Mouse (Mus musculus): Measurements from ENCODE around the gene Stab1. TPM values are rescaled to one million over a fixed set of nuclear protein-coding genes. Genes with fewer than 3 reads are reported as not detected.

Gene Stab1
- polyA plus RNA-seq, 1 experiment from 2014 or later: 23.6 TPM

GRCm38 (mm10) chr14:31169508-31169907 lies 1.1 kb upstream of the Stab1 start:
- peaks cover 32% of the 10 kb centered on the region for H3K36me3 ChIP-seq (replicated peaks; ENCODE audit: control insufficient read depth, insufficient read depth, low read depth, low read length)
- no peaks in the 10 kb centered on the region for H3K4me1 ChIP-seq (ENCODE audit: control insufficient read depth, insufficient read depth, low read length)
- WGBS: 91% methylated on average over 6 of the region's 6 CpGs
- no peaks in the 10 kb centered on the region for H3K27me3 ChIP-seq (ENCODE audit: control insufficient read depth, insufficient read depth, low read length)
- DNase-seq (ENCODE audit: low spot score) (no peak), ATAC-seq (replicated peaks; ENCODE audit: insufficient number of reproducible peaks, low FRiP score, low TSS enrichment, low read depth) (no peak)
- no peaks in the 10 kb centered on the region for H3K9me3 ChIP-seq (replicated peaks; ENCODE audit: control insufficient read depth, low read length)
- H3K9ac ChIP-seq (replicated peaks; ENCODE audit: low read length): no peak overlapping the region
- no peak overlapping the region for H3K4me3 ChIP-seq (ENCODE audit: low read depth, low read length)
- no peak overlapping the region for H3K4me2 ChIP-seq (ENCODE audit: low read depth, low read length)
- H3K27ac ChIP-seq (replicated peaks; ENCODE audit: low read depth, low read length): no peak overlapping the region

GRCm38 (mm10) chr14:31166827-31167226 lies 1.6 kb downstream of the Stab1 start:
- H3K27me3 ChIP-seq (ENCODE audit: control insufficient read depth, insufficient read depth, low read length): no peaks in the 10 kb centered on the region
- no peak overlapping the region for H3K4me2 ChIP-seq (ENCODE audit: low read depth, low read length)
- no peaks in the 10 kb centered on the region for H3K4me1 ChIP-seq (ENCODE audit: control insufficient read depth, insufficient read depth, low read length)
- DNase-seq (ENCODE audit: low spot score): no peak
- no peaks in the 10 kb centered on the region for H3K9me3 ChIP-seq (replicated peaks; ENCODE audit: control insufficient read depth, low read length)
- no peak overlapping the region for H3K27ac ChIP-seq (replicated peaks; ENCODE audit: low read depth, low read length)
- ATAC-seq (replicated peaks; ENCODE audit: insufficient number of reproducible peaks, low FRiP score, low TSS enrichment, low read depth): no peak
- peaks cover 10% of the 10 kb centered on the region for H3K36me3 ChIP-seq (replicated peaks; ENCODE audit: control insufficient read depth, insufficient read depth, low read depth, low read length)
- H3K4me3 ChIP-seq (ENCODE audit: low read depth, low read length): no peak overlapping the region
- 67% methylated on average over 9 of the region's 9 CpGs for WGBS
- no peak overlapping the region for H3K9ac ChIP-seq (replicated peaks; ENCODE audit: low read length)

GRCm38 (mm10) chr14:31165991-31166630 lies 2.3 kb downstream of the Stab1 start:
- ATAC-seq (replicated peaks; ENCODE audit: insufficient number of reproducible peaks, low FRiP score, low TSS enrichment, low read depth): no peak
- H3K9ac ChIP-seq (replicated peaks; ENCODE audit: low read length): no peak overlapping the region
- H3K27ac ChIP-seq (replicated peaks; ENCODE audit: low read depth, low read length): no peak overlapping the region
- no peaks in the 10 kb centered on the region for H3K9me3 ChIP-seq (replicated peaks; ENCODE audit: control insufficient read depth, low read length)
- DNase-seq (ENCODE audit: low spot score): no peak
- H3K27me3 ChIP-seq (ENCODE audit: control insufficient read depth, insufficient read depth, low read length): no peaks in the 10 kb centered on the region
- 75% methylated on average over 10 of the region's 10 CpGs for WGBS
- H3K4me1 ChIP-seq (ENCODE audit: control insufficient read depth, insufficient read depth, low read length): no peaks in the 10 kb centered on the region
- H3K4me2 ChIP-seq (ENCODE audit: low read depth, low read length): no peak overlapping the region
- peaks cover 4% of the 10 kb centered on the region; the same call in 1 of the 2 replicates for H3K36me3 ChIP-seq (replicated peaks; ENCODE audit: control insufficient read depth, insufficient read depth, low read depth, low read length)
- H3K4me3 ChIP-seq (ENCODE audit: low read depth, low read length): no peak overlapping the region

GRCm38 (mm10) chr14:31165458-31165857 lies 3.0 kb downstream of the Stab1 start:
- no peaks in the 10 kb centered on the region for H3K9me3 ChIP-seq (replicated peaks; ENCODE audit: control insufficient read depth, low read length)
- H3K4me2 ChIP-seq (ENCODE audit: low read depth, low read length): no peak overlapping the region
- no peak overlapping the region for H3K27ac ChIP-seq (replicated peaks; ENCODE audit: low read depth, low read length)
- H3K9ac ChIP-seq (replicated peaks; ENCODE audit: low read length): no peak overlapping the region
- 66% methylated on average over 7 of the region's 7 CpGs for WGBS
- no peaks in the 10 kb centered on the region for H3K27me3 ChIP-seq (ENCODE audit: control insufficient read depth, insufficient read depth, low read length)
- no peak overlapping the region for H3K4me3 ChIP-seq (ENCODE audit: low read depth, low read length)
- DNase-seq (ENCODE audit: low spot score) (no peak), ATAC-seq (replicated peaks; ENCODE audit: insufficient number of reproducible peaks, low FRiP score, low TSS enrichment, low read depth) (no peak)
- no peaks in the 10 kb centered on the region for H3K4me1 ChIP-seq (ENCODE audit: control insufficient read depth, insufficient read depth, low read length)
- no peaks in the 10 kb centered on the region for H3K36me3 ChIP-seq (replicated peaks; ENCODE audit: control insufficient read depth, insufficient read depth, low read depth, low read length)

- no peak overlapping the region for H3K4me3 ChIP-seq (ENCODE audit: low read depth, low read length)
- no peak overlapping the region for H3K9ac ChIP-seq (replicated peaks; ENCODE audit: low read length)
- 62% methylated on average over 2 of the region's 2 CpGs for WGBS
These were observed 3.4 kb downstream of the Stab1 start for GRCm38 (mm10) chr14:31165010-31165409.

GRCm38 (mm10) chr14:31164067-31164466 lies 4.4 kb downstream of the Stab1 start:
- ATAC-seq (replicated peaks; ENCODE audit: insufficient number of reproducible peaks, low FRiP score, low TSS enrichment, low read depth): no peak
- 82% methylated on average over 8 of the region's 8 CpGs for WGBS

More at GRCm38 (mm10) chr14:31165010-31165409, 3.4 kb downstream of the Stab1 start:
- Histone ChIP-seq H3K27me3 (ENCODE audit: control insufficient read depth, insufficient read depth, low read length) (no peaks in the 10 kb centered on the region), H3K9me3 (replicated peaks; ENCODE audit: control insufficient read depth, low read length) (no peaks in the 10 kb centered on the region), H3K27ac (replicated peaks; ENCODE audit: low read depth, low read length) (no peak overlapping the region), H3K36me3 (replicated peaks; ENCODE audit: control insufficient read depth, insufficient read depth, low read depth, low read length) (no peaks in the 10 kb centered on the region), H3K4me2 (ENCODE audit: low read depth, low read length) (no peak overlapping the region), H3K4me1 (ENCODE audit: control insufficient read depth, insufficient read depth, low read length) (no peaks in the 10 kb centered on the region)
- DNase-seq (ENCODE audit: low spot score) (no peak), ATAC-seq (replicated peaks; ENCODE audit: insufficient number of reproducible peaks, low FRiP score, low TSS enrichment, low read depth) (no peak)

GRCm38 (mm10) chr14:31161638-31162037 lies 6.8 kb downstream of the Stab1 start:
- no peak overlapping the region for H3K4me3 ChIP-seq (ENCODE audit: low read depth, low read length)
- DNase-seq (ENCODE audit: low spot score): no peak

More at GRCm38 (mm10) chr14:31164067-31164466, 4.4 kb downstream of the Stab1 start:
- Histone ChIP-seq H3K9ac (replicated peaks; ENCODE audit: low read length) (no peak overlapping the region), H3K4me2 (ENCODE audit: low read depth, low read length) (no peak overlapping the region), H3K9me3 (replicated peaks; ENCODE audit: control insufficient read depth, low read length) (no peaks in the 10 kb centered on the region), H3K4me3 (ENCODE audit: low read depth, low read length) (no peak overlapping the region), H3K4me1 (ENCODE audit: control insufficient read depth, insufficient read depth, low read length) (no peaks in the 10 kb centered on the region), H3K36me3 (replicated peaks; ENCODE audit: control insufficient read depth, insufficient read depth, low read depth, low read length) (no peaks in the 10 kb centered on the region), H3K27ac (replicated peaks; ENCODE audit: low read depth, low read length) (no peak overlapping the region), H3K27me3 (ENCODE audit: control insufficient read depth, insufficient read depth, low read length) (no peaks in the 10 kb centered on the region)
- no peak for DNase-seq (ENCODE audit: low spot score)

GRCm38 (mm10) chr14:31161191-31161590 lies 7.2 kb downstream of the Stab1 start:
- ATAC-seq (replicated peaks; ENCODE audit: insufficient number of reproducible peaks, low FRiP score, low TSS enrichment, low read depth) (no peak), DNase-seq (ENCODE audit: low spot score) (no peak)
- no peak overlapping the region for H3K27ac ChIP-seq (replicated peaks; ENCODE audit: low read depth, low read length)
- no peaks in the 10 kb centered on the region for H3K4me1 ChIP-seq (ENCODE audit: control insufficient read depth, insufficient read depth, low read length)
- H3K9me3 ChIP-seq (replicated peaks; ENCODE audit: control insufficient read depth, low read length): no peaks in the 10 kb centered on the region
- H3K4me2 ChIP-seq (ENCODE audit: low read depth, low read length): no peak overlapping the region
- no peaks in the 10 kb centered on the region for H3K36me3 ChIP-seq (replicated peaks; ENCODE audit: control insufficient read depth, insufficient read depth, low read depth, low read length)
- no peaks in the 10 kb centered on the region for H3K27me3 ChIP-seq (ENCODE audit: control insufficient read depth, insufficient read depth, low read length)
- H3K4me3 ChIP-seq (ENCODE audit: low read depth, low read length): no peak overlapping the region
- no peak overlapping the region for H3K9ac ChIP-seq (replicated peaks; ENCODE audit: low read length)
- 89% methylated on average over 7 of the region's 7 CpGs for WGBS

More at GRCm38 (mm10) chr14:31161638-31162037, 6.8 kb downstream of the Stab1 start:
- no peaks in the 10 kb centered on the region for H3K9me3 ChIP-seq (replicated peaks; ENCODE audit: control insufficient read depth, low read length)
- H3K9ac ChIP-seq (replicated peaks; ENCODE audit: low read length): no peak overlapping the region
- no peak overlapping the region for H3K27ac ChIP-seq (replicated peaks; ENCODE audit: low read depth, low read length)
- no peak for ATAC-seq (replicated peaks; ENCODE audit: insufficient number of reproducible peaks, low FRiP score, low TSS enrichment, low read depth)
- H3K36me3 ChIP-seq (replicated peaks; ENCODE audit: control insufficient read depth, insufficient read depth, low read depth, low read length): no peaks in the 10 kb centered on the region
- no peak overlapping the region for H3K4me2 ChIP-seq (ENCODE audit: low read depth, low read length)
- WGBS: 79% methylated on average over 10 of the region's 10 CpGs
- no peaks in the 10 kb centered on the region for H3K4me1 ChIP-seq (ENCODE audit: control insufficient read depth, insufficient read depth, low read length)
- no peaks in the 10 kb centered on the region for H3K27me3 ChIP-seq (ENCODE audit: control insufficient read depth, insufficient read depth, low read length)
